Mouse (Mus musculus) ovary, postnatal 14 days (tissue): ENCODE results near the gene Minos1.

Experiments used
- DNase-seq: peaks from one replicate; pipeline ENCODE4 v3.0.0; 2022; ENCODE audit warnings: low spot score

Minos1 gene

DNA sequence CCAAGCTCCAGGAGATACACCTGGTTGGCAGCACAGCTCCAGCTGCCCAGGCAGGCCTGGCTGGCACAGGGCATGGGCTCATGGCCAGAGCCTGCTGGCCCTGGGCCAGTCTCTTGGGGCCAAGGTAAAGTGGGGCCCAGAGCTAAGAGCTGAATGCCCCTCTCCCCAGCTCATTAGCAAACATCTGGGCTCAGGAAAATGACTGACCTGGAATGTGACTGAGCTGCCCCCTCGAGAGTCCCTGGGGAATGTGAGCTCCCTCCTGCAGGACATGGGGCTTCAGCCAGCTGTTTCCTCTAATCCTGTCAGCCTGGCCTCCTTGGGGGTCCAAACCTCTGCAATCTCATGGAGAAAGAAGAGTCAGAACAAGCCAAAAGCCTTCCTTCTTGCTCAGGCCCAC is 35.5 kb downstream of the Minos1 start:
- no peak for DNase-seq

DNA sequence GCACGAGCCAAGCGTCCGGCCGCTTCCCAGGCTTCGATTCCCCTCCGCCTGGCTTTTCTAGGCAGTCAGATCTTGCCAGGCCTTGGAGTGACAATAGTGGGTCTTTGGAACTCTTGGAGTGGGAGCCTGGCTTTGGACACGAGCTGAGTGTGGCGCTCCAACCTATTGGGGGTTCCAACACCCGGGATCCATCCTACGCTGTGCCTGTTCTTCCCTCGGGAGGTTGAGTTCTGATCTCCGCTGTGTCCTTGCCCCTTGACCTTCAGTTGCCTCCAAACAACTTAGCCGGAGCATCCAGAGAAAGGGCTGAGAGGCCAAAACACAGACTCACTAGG is 37.8 kb downstream of the Minos1 start:
- DNase-seq, result no peak

DNA sequence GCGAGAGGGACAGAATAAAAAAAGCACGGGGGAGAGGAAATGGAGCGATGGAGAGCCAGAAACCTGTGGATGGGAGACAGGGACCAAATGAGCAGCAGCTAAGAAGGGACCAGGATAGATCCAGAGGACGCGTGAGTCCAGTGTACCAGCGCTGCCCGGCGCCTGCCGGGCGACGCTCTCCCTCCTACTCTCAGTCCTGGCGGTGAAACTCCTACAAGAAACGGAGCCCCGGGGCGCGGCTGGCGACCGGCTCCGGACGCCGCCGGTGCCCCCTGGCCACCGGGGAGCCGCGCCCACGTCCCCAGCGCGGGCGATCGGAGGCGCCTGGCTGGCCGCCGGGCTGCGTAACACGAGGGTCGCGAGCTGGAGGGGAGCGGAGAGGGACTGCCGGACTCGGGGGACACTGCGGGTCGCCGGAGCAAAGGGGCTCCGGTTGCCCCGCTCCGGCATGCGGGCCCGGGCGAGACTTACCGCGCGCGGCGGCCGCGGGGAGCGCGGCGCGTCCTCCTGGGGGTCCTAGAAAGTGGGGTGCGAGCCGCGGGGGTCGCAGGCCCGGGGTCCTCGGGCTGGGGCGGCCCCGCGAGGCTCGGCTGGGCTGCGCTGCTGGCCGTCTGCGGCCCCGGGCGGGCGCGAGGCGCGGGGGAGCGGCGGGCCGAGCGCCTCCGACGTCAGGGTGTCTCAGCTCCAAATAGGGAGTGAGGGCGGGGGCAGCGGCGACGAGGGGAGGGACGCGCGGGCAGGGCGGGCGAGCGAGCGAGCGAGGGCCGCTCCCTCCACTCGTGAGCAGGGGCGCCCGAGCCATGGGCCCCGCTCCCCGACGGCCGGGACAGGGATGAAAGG is 38.3 kb downstream of the Minos1 start, which contains the start of gene Nbl1:
Gene Nbl1, minus strand, starts transcription at position 638 of the 840 bp plus-strand sequence.
- DNase-seq, result peak; percentile 62

DNA sequence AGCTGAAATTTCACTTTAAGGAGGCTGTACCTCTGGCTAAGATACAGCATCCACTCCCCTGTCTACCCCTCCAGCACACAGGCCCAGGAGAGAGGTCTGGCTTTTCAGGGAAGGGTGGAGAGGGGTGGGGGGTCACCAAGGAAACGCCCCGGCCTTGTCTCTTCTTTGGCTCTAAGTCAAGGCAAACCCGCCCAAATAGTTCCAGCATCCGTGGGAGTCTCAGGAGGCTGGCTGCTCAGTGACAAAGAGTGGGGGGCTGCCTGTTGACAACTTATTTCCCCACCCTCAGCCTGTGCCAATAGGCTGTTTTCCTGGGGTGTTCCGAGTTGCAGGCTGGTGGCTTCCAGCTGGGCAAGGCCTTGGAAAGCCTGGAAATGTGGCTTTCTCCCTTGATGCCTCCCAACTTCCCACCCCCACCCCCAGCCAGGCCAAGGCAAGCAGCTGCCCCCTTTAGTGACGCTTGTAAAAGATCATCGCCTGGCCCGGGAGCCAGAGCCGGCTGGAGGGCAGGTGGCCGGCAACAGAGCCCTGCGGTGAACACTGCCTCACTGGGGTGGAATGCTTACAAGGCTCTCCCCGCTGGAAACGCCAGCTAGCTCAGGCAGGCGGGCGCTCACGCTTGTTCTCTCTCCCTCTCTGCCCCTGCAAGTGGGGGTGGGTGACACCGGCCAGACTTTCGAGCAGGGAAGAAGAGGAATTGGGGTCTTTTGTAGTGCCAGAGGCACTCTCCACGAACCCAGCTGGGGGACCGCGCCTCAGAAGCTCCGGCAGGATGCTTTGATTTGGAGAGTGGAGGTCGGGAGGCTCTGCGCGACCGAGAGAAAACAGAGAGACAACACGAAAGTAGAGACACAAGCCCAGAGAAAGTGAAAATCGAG is 39.2 kb downstream of the Minos1 start:
- no peak for DNase-seq

DNA sequence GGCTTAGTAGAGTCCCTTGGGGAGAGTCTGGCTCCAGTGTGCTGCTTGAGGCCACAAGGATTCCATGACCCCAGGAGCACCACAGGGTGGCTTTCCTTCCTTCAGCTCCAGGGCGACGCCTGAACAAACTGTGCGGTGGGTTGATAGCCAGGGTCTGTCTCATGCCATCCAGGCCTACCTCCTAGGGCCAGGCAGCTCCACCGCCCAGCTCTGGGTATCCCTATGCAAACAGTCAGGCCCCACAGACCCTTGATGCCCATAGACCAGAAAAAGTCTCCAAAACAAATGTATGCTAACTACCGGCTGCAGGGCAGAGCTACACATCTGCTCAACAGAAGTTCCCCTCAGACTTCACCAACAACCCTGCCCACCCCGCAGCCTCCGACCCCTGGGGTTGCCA is 39.8 kb downstream of the Minos1 start:
- no peak for DNase-seq

DNA sequence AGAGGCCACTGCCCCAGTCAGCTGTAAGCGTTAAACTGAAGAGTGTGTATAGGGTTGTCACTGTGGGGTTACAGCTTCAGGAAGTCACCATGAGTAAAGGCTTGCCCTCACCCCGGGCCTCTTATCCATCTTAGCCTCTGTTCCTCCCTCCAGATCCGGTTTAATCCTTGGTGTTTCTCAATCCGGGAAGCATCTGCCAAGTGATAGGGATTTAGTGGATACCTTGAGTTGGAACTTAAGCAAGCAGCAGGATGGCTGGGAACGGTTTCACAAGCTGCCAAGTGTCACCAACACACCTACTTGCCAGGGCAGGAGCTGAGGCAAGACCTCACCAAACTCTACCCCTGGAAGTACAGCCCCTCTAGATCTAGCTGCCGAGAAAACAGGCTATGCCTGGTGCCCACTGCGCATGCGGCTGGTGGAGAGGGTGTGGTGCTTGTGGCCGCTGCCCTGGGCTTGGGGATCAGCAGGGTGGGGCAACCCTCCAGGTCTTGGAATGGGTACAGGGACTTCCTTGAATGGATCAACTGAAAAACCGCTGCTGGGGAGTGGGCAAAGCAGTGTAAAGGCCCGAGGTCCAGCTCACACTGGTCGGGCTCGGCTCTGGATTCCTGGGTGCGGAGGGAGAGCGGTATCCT is 40.5 kb downstream of the Minos1 start:
- no peak for DNase-seq

DNA sequence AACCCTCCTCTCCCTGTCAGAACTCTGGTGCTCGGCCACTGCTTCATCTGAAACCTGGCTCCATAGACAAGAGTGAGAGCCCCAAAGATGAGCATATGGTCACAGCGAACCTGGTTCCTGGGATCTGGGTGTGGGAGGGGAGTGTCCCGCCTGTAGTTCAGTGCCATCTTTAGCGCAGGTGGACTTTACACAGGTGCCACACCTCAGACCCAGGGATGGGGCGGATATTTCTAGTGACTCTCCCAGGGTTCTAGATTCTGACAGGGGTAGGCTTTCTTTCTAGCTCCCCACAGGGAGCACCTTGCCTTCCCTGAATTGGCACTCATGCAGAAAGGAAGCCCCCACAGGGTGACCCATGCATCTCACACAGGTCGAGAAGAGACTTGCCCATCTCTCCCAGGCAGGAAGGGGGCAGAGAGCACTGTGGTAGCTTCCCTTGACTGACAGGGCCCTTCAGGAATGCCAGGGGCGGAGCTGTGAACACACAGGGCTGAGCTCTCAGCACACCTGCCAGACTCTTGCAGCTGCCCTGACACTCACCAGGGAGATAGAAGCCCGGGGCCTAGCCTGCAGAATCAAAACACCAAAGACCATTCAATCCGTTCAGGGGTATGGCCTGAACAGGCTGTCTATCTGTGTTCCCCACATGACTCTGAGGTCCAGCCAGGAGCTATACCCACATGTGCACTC is 41.8 kb downstream of the Minos1 start:
- no peak for DNase-seq

DNA sequence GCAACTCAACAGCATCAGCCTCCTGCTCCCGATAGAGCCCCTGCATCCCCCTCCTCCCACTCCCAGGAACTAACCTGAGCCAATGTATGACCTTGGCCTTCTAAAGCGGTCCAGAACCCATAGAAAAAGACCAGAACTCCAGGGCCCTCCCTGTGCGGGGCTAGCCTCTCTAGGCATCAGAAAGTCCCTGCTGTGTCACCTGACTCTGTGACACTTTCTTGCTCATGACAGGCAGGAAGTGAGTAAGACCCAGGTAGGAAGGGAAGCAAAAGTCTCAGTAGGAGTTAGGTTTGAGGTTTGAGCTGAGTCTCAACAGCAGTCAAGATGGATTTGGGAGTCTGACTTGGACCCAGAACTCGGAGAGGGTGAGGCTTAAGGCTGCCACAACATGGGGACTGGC is 43.9 kb downstream of the Minos1 start:
- no peak for DNase-seq

DNA sequence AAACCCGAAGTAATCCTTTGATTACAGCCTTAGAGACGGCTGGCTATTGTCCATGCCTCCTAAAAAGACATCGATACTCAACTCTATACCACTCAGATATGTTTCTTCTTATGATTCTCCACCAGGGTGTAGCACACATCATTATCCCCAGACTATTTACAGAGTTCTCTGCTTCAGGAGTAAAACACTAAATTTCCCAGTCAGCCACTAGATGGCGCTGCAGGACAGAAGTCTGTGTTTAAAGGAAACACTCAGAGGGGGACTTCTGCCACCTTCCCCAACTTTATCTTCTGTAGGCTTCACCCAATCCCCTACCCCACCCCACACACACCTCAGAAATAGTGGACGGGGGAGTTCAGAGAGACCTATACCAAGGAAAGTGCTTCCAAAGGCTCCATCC is 44.9 kb downstream of the Minos1 start:
- peak; percentile 87 for DNase-seq

DNA sequence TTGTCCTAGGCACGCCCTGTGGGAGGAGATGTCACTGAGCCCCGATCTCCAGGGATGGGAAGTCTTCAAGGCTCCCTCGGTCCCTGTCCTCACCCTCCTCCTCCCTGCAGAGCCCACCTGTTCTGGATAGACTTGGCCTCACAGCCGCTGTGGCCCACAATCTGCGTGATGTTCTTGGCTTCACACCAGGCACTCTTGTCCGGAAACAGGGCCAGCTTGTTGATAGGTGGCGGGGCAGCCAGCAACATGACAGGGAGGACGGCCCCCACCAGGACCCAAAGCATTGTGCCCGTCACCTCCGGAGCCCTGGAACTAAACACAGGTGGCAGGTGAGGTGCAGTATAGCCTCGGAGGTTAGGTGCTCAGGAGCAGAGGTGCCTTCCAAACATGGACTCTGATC is 45.6 kb downstream of the Minos1 start:
- no peak for DNase-seq

DNA sequence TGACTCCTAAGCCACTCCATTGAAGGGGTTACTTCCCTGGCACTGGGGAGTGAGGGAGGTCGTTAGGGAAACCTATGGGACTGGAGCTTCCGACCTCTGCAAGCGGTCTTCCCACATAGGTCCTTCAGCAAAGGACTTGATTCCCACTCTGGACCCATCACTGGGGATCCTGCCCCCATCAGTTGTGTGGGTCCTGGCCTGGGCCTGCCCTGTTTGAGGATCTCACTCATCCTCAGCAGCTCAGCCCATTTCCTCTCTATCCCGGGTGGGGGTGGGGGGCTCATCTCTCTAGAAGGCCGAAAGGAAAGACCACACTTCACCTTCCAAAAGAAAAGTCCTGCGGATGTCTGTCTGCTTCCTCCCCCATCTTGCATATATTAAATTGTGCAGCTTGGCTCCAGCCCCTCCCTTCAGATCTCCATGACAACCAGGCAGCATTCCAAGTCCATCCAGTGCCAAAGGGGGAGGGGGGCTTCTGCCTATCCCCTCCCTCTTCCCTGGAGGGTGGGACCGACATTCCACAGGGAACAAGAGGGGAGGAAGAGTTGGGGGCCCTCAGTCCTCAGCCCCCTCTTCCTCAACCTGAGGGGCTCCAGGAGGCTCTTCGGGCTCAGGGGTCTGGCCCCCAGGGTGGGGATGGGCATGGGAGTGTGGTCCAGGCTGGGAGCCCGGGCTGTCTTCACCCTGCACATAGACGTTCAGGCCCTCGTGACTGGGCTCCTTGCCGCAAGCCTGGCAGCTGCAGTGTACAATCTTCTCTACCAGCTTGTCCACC is 47.9 kb downstream of the Minos1 start:
- DNase-seq, result no peak

DNA sequence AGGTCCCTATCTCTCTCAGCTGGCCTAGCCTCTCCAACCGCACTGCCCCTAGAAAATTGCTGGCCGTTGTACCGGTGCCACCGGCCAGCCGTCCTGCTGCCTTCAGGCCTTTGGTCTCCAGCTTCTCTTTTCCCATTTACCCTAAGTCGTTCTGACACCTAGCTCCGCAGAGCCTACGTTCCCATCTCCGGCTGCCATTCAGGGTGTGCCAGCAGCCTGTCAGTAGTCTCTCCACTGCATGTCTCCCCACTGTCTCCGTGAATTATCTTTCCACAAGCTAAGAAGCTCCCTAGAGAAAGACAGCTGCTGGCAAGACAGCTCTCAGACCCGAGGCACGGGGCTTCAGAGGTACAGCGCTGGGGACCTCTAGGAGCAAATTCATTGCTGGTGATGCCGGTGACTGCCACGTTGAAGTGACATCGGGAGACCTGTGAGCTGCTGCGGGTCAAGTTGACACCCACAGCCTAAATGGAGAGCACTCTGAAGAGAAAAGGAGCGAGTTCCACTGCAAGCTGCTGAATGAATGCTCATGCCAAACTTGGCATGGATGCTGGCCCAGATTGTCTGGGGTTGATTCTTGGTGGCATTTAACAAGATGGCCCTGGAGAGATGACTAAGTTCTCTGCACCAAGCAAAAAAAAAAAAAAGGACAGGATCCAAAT is 49.5 kb downstream of the Minos1 start:
- DNase-seq, result no peak

DNA sequence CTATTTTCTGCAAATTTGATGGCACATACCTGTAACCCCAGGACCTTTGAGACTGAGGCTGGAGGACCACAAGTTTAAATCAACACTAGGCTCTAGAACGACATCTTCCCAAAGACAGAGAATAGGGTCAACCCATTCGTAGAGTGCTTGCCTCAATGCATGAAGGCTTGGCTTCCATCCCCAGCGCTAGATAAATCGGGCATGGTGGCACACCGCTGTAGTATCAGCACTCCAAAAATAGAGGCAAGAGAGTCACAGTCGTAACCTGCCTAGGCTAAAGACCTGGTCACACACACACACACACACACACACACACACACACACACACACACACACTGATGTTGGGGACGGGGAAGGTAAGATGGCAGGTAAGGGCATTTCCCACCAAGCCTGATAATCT is 50.7 kb downstream of the Minos1 start:
- no peak for DNase-seq

DNA sequence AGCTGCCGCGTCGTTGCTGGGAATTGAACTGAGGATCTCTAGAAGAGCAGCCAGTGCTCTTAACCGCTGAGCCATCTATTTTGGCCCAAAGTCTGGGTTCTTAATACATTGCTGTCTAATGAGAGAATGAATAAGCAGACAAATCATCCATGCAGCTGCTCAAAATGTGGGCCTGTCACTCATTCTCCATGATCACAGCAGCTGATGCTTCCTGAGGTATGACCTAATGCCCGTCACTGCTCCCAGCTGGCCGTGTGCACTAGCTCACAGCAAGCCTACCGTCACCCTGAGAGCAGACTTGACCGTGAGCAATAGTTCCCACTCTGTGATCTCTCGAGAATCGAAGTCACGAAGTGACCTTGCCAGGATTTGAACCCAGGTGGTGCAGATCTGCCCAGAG is 51.5 kb downstream of the Minos1 start:
- no peak for DNase-seq

DNA sequence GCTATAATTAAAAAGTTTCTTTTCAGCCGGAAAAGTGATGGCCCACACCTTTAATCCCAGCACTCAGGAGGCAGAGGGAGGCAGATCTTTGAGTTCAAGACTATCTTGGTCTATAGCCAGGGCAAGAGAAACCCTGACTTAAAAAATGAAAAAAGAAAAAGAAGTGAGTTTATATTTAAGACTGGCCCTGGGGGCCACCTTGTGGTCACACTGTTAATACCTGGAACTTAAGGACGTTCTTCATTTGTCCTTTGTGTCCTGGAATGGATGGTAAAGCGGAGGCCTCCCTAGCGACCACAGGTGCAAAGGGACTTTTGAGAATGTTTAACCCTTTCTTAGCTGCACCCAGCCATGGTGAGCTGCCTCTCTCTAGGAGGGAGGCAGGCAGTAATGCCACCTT is 52.2 kb downstream of the Minos1 start:
- DNase-seq, result no peak

DNA sequence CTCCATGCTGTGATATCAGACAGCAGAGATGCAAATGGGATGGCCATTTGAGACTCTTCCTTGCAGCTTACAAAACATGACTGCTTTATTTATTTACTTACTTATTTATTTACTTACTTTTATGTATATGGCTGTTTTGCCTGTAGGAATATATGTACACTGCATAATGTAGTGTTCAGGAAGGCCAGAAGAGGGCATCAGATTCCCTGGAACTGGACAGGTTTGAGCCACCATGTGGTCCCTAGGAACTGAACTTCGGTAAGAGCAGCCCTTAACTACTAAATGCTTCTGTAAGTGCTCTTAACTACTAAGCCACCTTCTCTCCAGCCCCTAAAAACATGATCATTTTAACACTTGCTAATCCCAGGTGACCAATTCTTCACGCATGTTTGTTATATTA is 52.6 kb downstream of the Minos1 start:
- no peak for DNase-seq

DNA sequence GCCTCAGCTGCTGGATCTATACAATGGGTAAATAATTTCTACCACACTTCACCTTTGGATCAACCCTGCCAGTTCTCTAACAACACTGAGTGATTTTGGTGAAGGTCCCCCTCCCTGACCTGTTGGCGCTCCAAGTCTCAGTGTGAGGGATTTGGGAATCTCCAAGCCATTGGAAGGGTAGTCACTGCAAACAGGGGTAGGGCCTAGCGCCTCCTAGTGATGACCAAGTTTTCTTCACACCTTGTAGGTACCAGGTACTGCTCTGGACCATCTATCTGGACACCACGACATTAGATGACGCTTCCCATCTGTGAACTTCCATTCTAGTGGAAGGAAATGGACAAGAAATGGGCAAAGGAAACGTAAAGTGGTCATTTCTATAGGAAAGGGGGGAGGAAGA is 55.0 kb downstream of the Minos1 start:
- no peak for DNase-seq

DNA sequence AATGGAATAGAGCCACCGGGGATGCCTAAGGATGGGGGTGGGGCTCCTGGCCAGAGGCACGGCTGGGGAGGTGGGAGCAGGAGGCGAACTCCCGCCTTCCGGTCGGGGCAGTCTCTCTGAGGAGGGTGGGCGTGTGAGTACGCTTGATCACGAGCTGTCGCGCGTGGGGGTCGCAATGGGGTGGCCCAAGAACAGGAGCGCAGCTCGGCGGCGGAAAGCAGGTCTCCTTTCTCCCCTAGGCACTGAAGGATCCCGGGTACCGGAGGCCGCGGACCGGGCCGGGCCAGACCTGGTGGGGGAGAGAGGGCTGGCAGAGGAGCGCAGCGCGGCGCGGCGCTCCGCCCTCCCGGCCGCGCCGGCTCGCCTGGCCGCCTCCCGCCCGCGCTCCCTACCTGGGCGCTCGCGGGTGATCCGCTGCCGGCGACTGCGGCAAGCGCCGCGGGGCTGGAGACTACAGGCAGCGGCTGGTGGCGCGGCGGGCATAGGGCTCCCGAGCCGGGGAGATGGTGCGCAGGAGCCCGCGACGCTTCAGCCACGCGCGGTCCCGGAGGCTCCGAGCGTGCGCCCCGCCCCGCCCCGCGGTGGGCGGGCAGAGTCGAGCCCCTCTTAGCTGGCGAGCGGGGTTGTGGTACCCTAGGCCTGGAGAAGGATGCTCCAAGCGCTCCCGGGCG is 55.7 kb downstream of the Minos1 start, which contains the start of gene Htr6:
Gene Htr6, minus strand, starts transcription at position 530 of the 671 bp plus-strand sequence.
- DNase-seq, result no peak

DNA sequence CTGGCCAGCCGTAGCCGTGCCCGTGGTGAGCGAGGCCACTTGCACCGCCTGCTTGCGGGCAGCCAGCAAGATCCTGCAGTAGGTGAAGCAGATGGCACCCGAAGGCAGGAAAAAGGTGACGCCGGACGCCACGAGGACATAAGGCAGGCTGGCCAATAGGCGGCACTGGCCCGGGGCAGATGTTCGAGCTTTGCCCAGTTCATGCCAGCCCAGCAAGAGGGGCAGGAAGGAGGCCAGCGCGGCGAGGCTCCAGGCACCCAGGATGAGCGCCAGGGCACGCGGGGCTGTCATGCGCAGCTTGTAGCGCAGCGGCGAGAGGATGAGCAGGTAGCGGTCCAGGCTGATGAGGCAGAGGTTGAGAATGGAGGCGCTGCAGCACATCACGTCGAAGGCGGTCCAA is 56.9 kb downstream of the Minos1 start:
- no peak for DNase-seq

DNA sequence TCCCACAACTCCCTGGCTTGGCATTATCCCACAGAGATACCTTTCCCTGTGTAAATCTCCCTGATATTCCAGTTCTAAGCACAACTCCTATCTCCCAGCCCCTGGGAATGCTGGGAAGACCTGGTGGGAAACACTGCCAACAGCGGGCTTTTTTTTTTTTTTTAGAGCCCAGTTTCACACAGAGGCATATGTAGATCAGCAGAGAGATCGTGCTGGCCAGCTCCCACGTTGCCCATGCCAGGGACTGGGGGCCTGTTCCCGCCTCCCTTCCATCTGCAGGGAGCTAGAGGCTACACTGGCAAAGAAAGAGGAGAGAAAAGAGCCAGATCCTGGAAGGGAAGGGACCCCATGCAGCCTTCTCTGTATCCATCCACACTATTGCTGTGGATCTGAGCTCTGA is 62.6 kb downstream of the Minos1 start:
- no peak for DNase-seq
